Mouse (Mus musculus) limb, embryonic 14.5 days (tissue): ENCODE measurements at regions not wholly inside any gene's neighbourhood (a gene's known extent, or its start where the extent isn't known, plus 50 kb on each side); places are given as distances from the start of the nearest gene placed in this dataset.

ENCODE experiments used
- ATAC-seq: fragments of 200-750 bp; cut with Nextera tagmentation; 2 replicates; pipeline ENCODE4 v1.8.0; 2017; ENCODE audit warnings: low read depth, moderate number of reproducible peaks, moderate TSS enrichment; ENCODE audit not compliant: low FRiP score
- DNase-seq: peaks from one replicate; pipeline ENCODE4 v3.0.0-alpha.2; 2015; ENCODE audit warnings: low spot score
- H3K27ac ChIP-seq: fragments of 300-500 bp; sonication (generic); replicated peaks from 2 replicates; pipeline ENCODE4 v1.5.1; 2014; ENCODE audit warnings: low read depth, mild to moderate bottlenecking, low read length, moderate library complexity, mixed read lengths
- H3K27me3 ChIP-seq: fragments of 300-500 bp; sonication (generic); 2 replicates; pipeline ENCODE4 v1.6.1; 2014; ENCODE audit warnings: low read length, mixed read lengths; ENCODE audit not compliant: control insufficient read depth, insufficient read depth
- H3K36me3 ChIP-seq: fragments of 300-500 bp; sonication (generic); 2 replicates; pipeline ENCODE4 v1.6.1; 2014; ENCODE audit warnings: mild to moderate bottlenecking, low read length, moderate library complexity, mixed read lengths; ENCODE audit not compliant: control insufficient read depth, insufficient read depth
- H3K4me1 ChIP-seq: fragments of 300-500 bp; sonication (generic); 2 replicates; pipeline ENCODE4 v1.6.1; 2014; ENCODE audit warnings: antibody characterized with exemption, low read length, mixed read lengths; ENCODE audit not compliant: control insufficient read depth, insufficient read depth
- H3K4me2 ChIP-seq: fragments of 300-500 bp; sonication (generic); replicated peaks from 2 replicates; pipeline ENCODE4 v1.6.1; 2014; ENCODE audit warnings: low read depth, mild to moderate bottlenecking, low read length, moderate library complexity; ENCODE audit not compliant: severe bottlenecking
- H3K4me3 ChIP-seq: fragments of 300-500 bp; sonication (generic); replicated peaks from 2 replicates; pipeline ENCODE4 v1.5.1; 2014; ENCODE audit warnings: low read length
- H3K9ac ChIP-seq: fragments of 300-500 bp; sonication (generic); 2 replicates; pipeline ENCODE4 v1.6.1; 2014; ENCODE audit warnings: mild to moderate bottlenecking, low read depth, low read length, moderate library complexity; ENCODE audit not compliant: severe bottlenecking
- H3K9me3 ChIP-seq: fragments of 300-500 bp; sonication (generic); 2 replicates; pipeline ENCODE4 v1.6.1; 2016; ENCODE audit warnings: low read length; ENCODE audit not compliant: control insufficient read depth
- POLR2A ChIP-seq: fragments of 200-500 bp; IDR thresholded peaks from 2 replicates; pipeline ENCODE4 v1.8.0; 2012; ENCODE audit warnings: inconsistent platforms, mild to moderate bottlenecking, moderate library complexity, borderline replicate concordance; ENCODE audit not compliant: insufficient read depth, insufficient read length; ENCODE audit errors: extremely low read depth
- WGBS: fragments of 180-500 bp; shearing (Covaris S2); extraction: QIAGEN DNeasy Blood & Tissue Kit; methylation state at CpG from one replicate; pipeline ENCODE4 v1.1.7; 2014; 5-methylcytosine and 5-hydroxymethylcytosine counted together

- Histone ChIP-seq H3K9ac (no peak overlapping the region), H3K36me3 (no peaks in the 10 kb centered on the region), H3K9me3 (no peaks in the 10 kb centered on the region), H3K27ac (no peak overlapping the region), H3K4me2 (no peak overlapping the region), H3K27me3 (no peaks in the 10 kb centered on the region), H3K4me1 (no peaks in the 10 kb centered on the region), H3K4me3 (no peak overlapping the region)
- ATAC-seq, result no peak
- WGBS, result 69% methylated on average over 1 of the region's 1 CpGs
- no peak for TF ChIP-seq POLR2A
- DNase-seq, result no peak
Observed at GRCm38 (mm10) chr3:19848736-19849269, 108.1 kb upstream of the Cp start.

GRCm38 (mm10) chr3:19882623-19883022 is 74.2 kb upstream of the Cp start:
- ATAC-seq, result no peak
- Histone ChIP-seq H3K4me3 (no peak overlapping the region), H3K27ac (no peak overlapping the region), H3K4me2 (no peak overlapping the region), H3K27me3 (no peaks in the 10 kb centered on the region), H3K36me3 (no peaks in the 10 kb centered on the region), H3K9me3 (no peaks in the 10 kb centered on the region), H3K9ac (no peak overlapping the region), H3K4me1 (no peaks in the 10 kb centered on the region)
- TF ChIP-seq POLR2A, result no peak
- DNase-seq, result no peak
- WGBS, result 77% methylated on average over 2 of the region's 2 CpGs

- TF ChIP-seq POLR2A, result no peak
Observed at GRCm38 (mm10) chr3:19888405-19888804, 68.4 kb upstream of the Cp start.

GRCm38 (mm10) chr3:19894258-19894629 is 62.6 kb upstream of the Cp start:
- Histone ChIP-seq H3K9ac (peak overlapping the region; percentile 62), H3K4me3 (peak overlapping the region; percentile 88), H3K27me3 (no peaks in the 10 kb centered on the region), H3K9me3 (no peaks in the 10 kb centered on the region), H3K27ac (no peak overlapping the region), H3K4me1 (peaks cover 3% of the 10 kb centered on the region; the same call in 1 of the 2 replicates), H3K4me2 (peak overlapping the region; percentile 51), H3K36me3 (peaks cover 5% of the 10 kb centered on the region; the same call in 1 of the 2 replicates)
- TF ChIP-seq POLR2A, result no peak
- peak; percentile 37 for ATAC-seq
- 5% methylated on average over 10 of the region's 10 CpGs for WGBS
- DNase-seq, result no peak

More at GRCm38 (mm10) chr3:19888405-19888804, 68.4 kb upstream of the Cp start:
- H3K9me3 ChIP-seq, result no peaks in the 10 kb centered on the region
- no peak overlapping the region for H3K4me2 ChIP-seq
- no peak overlapping the region for H3K4me3 ChIP-seq
- DNase-seq, result no peak
- no peaks in the 10 kb centered on the region for H3K36me3 ChIP-seq
- no peak overlapping the region for H3K27ac ChIP-seq
- no peak overlapping the region for H3K9ac ChIP-seq
- H3K4me1 ChIP-seq, result no peaks in the 10 kb centered on the region
- ATAC-seq, result no peak
- no peaks in the 10 kb centered on the region for H3K27me3 ChIP-seq

GRCm38 (mm10) chr3:19894630-19895578 is 62.0 kb upstream of the Cp start:
- Histone ChIP-seq H3K4me2 (peak overlapping the region; percentile 79), H3K9ac (peak overlapping the region; percentile 89), H3K27me3 (no peaks in the 10 kb centered on the region), H3K9me3 (no peaks in the 10 kb centered on the region), H3K36me3 (peaks cover 5% of the 10 kb centered on the region; the same call in 1 of the 2 replicates), H3K27ac (peak overlapping the region; percentile 81), H3K4me1 (peaks cover 3% of the 10 kb centered on the region; the same call in 1 of the 2 replicates), H3K4me3 (peak overlapping the region; percentile 88)
- DNase-seq (peak; percentile 97), ATAC-seq (peak; percentile 98)
- under 1% methylated on average over 64 of the region's 68 CpGs for WGBS
- 0 out of 2 replicates have a peak, but pooled peaks have one; percentile 17 for TF ChIP-seq POLR2A
